Mouse (Mus musculus) frontal cortex, postnatal 14 days (tissue): ENCODE measurements around the gene C8g.

Experiments used
- DNase-seq, 2 experiments: peaks; one replicate each; pipeline ENCODE4 v3.0.0; 2022; ENCODE audit warnings: low spot score in 2 of 2

C8g gene

GRCm38 (mm10) chr2:25467606-25468303 lies 33.8 kb downstream of the C8g start:
- DNase-seq: no peak

DNA sequence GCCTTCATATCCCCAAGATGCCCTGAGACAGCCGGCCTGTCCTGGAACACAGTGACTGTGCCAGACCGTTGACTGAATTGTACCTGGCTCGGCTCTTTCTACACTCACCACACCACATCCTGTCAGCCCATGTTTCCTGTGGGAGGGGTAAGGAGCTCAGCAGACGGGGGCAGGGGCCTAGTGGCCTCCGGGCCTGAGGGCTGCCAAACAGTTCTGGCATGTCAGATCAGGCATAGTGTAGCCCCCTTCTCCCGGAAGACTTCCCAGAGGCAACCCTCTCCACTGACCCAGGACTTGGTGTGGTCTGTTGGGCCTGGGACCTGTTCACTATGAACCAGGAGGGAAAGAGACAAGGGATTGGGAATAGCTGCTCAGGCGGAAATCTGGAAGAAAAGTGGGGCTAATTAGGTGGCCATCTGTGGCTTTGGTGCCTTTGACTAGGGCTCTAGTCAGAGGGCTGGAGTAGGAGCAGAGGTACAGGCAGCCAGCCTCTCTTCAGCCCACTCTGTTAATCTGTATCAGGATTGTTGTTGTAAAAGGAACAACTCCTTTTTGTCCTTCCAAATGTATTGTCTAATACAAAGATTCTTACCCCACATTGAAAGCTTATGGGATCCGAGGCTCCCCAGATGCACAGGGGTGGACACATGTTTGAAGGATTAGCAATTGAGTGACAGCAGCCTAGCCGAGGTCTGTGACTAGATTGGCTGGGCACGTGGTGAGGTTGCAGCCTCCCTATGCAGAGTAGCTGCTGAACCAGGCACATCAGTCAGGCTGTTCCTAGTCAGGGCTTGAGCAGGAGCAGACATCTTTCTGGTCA lies 35.5 kb downstream of the C8g start:
- no peak for DNase-seq

DNA sequence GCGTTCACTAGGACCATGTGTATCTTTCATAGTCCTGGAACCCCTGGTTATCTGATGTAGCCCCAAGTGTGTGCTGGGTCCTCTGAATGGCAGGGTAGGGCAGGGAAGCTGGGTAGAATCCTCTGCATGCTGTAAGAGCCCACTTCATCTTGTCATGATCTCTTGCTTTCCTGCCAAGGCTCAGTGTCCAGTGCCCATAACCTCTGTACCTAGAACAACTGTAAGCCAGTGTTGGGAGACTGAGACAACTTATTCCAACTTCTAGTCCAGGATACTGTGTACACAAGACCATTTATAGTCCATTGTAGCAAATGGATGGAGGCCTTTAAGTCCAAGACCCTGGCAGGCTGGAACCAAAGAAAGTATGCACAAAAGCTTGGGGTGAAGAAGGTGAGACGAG lies 36.3 kb downstream of the C8g start:
- DNase-seq: no peak

DNA sequence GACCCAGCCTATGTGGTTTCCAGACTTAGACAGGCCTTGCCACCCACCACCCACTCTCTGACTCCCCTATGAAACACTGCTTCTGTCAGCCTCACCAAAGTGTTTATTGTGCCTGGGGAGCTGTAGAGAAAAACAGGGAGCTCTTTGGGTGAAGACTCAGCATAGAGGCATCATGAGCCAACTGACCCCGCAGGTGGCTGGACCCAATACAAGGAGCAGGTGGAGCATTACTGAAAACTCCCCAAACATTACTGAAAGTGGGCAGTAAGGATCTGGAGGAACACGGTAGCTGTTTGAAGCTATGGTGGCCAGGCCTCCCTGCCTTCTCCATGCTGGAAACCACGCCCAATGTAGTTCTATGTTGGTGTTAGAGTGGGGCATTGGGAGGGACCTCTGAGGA lies 37.9 kb downstream of the C8g start:
- DNase-seq: no peak

- no peak for DNase-seq
Observed at GRCm38 (mm10) chr2:25461407-25461806, 40.1 kb downstream of the C8g start.

DNA sequence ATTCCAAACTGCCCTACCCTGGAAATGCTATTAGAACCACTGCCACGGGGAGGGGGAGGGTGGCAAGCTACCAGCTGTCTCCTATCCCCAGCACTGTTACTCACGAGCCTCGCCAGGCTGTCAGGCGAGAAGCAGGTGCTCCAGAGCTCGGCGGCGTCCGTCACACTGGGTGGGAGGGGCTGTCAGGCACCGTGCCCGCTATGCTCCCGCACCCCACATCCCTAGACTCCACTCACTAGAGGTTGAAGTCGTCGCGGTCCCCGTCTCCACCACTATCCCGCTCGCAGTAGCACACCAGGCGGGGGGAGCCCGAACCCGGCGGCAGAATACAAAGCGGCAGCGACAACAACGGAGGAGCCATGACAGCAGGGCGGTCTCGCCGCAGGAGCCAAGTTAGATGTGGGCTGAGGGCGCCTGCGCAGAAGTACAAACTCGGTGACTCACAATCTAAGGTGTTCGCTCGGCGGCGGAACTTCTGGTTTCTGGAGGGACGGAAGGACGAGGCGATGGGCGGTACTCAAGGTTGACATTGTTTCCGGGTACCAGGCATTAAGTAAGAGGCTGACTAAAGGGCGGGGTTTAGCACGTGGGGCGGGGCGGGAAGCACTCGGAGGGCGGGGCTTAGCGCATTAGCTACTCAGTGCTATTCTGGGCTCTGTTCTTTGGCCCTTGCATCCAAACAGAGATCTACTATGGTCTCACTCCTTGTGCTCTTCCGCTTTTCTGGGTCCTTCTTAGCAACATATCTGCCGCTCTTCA lies 40.8 kb downstream of the C8g start, which contains the start of gene Paxx:
Gene Paxx, minus strand, starts transcription at position 544 of the 759 bp plus-strand sequence.
- peak; percentile 89 to 91 for DNase-seq

GRCm38 (mm10) chr2:25460135-25460534 lies 41.4 kb downstream of the C8g start:
- no peak for DNase-seq

GRCm38 (mm10) chr2:25458911-25459310 lies 42.6 kb downstream of the C8g start:
- DNase-seq: no peak

- no peak for DNase-seq
Observed at GRCm38 (mm10) chr2:25457022-25457896, 44.3 kb downstream of the C8g start.

- DNase-seq: no peak
Observed at GRCm38 (mm10) chr2:25456205-25456953, 45.1 kb downstream of the C8g start, which contains the start of gene Clic3. TSS of gene Clic3 (plus strand) at chr2:25456838.

DNA sequence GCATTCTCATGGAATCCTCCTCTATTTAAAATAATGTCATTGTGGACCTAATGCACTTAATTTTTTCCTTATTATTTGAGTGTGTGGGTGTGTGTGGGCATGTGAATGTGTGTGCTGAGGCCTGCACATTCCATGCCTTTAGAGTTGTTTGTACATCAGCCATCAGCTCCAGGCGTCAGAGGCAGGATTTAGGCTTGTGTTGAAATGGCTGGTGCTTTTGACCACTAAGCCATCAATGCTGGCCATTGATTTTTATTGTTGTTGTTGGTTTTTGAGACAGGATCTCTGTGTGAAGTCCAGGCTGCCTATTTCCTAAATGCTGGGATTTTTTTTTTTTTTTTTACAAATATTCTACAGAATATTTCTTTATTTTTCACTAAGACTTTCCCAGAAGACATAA lies 48.6 kb downstream of the C8g start:
- no peak for DNase-seq

- DNase-seq: no peak
Observed at GRCm38 (mm10) chr2:25450853-25451647, 50.5 kb downstream of the C8g start.
